Mouse (Mus musculus): ENCODE data around the gene Dohh.

Gene Dohh

DNA sequence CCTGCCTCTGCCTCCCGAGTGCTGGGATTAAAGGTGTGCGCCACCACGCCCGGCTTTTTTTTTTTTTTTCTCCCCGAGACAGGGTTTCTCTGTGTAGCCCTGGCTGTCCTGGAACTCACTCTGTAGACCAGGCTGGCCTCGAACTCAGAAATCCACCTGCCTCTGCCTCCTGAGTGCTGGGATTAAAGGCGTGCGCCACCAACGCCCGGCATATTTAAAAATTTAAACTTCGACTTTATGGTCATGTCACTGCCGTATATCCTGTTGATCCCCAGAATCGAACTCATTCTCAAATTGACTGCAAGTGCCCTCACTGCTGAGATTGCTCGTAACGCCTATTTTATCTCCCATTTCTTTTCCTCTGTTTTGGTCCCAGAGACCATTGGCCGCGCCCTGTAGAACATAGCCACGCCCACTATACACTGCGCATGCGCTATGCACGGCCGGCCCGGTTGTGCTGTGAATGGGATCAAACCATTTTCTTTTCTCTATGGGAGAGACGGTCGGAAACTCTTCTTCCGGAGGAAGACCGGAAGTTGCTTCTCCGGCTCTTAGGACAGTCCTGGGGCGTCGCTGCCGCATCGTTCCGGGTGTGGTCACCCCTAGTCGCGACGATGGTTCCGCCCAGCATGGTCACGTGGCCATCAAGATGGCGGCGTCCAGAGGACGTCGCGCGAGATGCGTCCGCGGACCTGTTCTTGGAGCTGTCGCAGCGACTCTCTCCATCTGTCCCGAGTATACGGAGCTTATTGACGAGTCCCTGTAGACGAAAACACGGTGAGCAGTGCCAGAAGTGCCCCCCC is at the start of gene Dohh, which contains the start of gene Gm48551:
TSS of gene Dohh (plus strand) at position 627 of the 803 bp plus-strand sequence.
TSS of gene Gm48551 (plus strand) at position 665 of the 803 bp plus-strand sequence.
- DNase-seq: peak; percentile 99

DNA sequence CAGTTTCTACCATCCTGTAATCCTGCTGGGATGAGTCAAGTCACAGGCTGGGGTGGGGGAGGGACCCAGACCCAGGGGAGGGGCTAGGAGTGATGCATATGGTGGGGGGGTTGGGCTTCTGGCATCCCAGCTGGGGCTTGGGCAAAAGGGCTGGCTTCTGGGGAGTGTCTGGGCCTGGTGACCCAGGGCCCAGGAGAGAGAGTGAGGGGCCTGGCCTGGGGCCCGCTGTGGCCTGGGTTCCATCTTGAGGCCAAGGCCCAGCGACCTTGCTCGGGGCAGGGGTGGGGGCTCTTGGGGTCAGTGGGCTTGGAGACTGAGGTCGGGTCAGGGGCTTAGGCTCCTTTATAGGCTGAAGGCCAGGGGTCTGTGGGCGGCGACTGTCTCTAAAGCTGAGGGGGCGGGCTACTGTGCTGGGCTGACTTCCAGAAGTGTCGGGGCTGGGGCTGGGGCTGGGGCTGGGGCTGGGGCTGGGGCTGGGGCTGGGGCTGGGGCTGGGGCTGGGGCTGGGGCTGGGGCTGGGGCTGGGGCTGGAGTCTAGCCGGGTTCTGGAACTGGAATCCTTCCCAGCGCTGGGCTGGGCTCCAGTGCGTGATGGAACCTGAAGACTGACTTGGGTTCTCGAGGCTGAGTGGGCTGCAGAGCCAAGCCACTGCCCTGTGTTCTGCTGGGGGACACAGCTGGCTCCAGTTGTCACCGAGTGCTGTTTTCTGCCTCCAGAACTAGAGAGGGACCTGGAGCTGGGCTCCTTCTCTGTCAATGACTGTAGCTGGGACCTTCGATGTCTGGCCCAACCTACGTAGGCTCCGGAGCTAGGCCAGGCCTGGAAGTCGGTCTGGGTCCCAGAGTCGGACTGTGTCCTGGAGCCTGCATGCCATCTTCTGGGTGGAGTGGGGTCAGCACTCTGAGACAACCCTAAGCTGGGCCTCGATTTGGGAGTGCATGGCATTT is 48.6 kb upstream of the Dohh start:
- no peak for DNase-seq

DNA sequence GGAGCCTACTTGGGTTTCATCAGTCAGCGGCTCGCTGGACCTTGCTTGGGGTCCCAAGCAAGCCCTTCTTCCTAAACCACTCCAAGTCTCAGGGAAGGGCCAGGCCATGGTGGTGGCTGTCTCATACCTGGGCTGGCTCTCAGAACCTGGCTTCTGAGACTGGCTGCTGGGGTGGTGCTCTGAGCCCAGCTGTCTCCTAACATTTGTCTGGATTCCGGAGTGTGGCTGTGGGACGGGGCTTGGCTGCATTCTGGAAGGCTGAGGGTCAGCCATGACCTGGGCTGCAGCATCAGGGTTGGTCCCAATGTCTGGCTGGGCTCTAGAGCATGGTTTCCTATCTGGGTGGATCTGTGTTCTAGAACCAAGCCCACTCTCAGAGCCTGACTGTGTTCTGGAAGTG is 47.7 kb upstream of the Dohh start:
- DNase-seq: no peak

DNA sequence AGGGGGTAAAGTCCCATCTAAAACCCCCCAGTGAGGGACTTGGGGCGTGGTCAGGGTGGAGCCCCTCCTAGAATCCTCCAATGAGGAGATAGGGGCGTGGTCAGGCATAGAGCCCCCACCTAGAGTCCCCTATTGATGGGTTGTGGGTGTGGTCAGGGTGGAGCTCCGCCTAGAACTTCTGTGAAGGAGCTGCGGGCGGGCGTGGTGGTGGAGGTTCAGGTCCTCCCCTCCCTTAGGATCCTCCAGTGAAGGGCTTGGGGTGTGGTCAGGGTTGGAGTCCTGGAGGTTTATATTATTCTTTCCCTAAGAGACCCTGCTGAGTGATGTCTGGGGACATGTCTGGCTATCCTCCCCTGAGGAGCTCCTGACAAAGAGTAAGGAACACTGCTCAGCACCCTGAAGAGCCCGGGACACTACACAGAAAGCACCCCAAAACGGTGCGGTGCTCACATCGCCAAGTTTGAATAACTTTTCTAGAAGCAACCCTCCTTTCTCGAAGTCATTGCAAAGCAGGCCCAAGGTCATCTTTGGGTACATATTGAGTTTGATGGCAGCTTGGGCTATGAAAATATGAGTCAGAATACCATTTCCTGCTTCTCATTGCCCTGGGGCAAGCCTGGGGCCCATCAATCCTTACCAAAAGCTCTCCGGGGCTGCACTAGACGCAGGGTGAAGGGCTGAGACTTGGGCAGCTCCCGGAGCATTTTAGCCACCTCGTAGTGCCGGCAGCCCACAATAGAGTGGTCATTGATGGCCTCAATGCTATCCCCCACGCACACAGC is 43.5 kb upstream of the Dohh start:
- DNase-seq: no peak

DNA sequence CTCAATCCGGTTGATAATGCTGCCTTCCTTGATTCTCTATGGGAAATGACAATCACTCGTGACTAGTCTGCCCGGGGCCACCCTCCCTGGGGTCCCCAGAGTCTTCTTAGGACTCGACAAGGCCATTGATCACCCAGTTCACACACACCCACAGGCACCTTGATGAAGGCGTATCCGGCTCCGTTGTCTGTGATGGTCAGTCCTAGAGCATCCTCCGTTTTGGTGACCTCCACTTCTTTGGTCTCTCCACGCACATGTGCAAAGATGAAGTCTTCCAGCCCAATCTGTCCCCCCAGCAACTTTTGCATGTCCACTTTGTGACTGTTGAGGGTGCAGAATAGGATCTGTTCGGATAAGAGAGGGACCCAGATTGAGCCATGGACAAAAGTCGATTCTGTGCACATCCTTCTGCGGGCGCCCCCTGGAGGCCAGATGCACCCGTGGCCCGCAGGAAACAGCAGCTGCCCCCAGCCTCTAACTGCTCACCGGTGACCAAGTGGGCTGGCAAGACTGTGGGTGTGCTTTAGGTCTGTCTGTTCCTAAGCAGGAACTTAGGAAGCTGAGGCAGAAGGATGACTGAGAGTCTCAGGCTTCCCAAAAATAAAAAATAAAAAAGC is 42.8 kb upstream of the Dohh start:
- DNase-seq: no peak

DNA sequence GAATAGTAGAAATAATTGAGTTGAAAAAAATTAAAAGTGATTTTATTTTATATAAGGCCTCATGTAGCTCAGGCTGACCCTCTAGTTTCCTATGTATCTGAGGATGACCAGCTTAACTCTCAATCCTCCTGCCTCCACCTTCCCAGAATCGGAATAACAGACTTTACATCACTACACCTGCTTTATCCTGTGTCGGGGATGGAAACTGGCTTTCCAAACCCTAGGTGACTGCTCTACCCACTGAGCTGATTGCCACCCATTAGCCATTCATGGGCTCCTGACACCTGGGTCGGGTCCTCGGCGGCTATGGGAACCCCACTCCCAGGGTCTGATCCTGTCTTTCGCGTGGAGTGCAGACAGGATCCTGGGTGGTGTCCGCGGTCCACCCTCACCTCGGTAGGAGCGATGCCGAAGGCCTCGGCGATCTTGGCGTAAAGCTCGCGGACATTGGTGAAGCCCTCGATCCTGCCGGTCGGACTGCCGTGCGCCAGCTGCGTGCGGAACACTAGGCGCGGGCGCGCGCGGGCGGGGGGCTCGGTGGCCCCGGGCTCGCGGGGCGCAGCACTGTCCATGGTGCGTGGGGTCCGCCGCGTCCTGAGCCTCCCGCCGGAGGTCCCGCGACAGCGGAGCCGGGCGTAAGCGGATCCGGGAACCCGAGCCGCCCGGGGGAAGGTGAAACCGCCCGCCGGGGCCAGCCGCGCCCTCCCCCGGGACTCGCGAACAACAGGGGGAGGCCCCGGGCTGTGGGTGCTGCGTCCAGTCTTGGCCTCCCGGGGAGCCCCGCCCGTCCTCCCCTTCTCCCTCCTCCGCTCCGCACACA is 41.3 kb upstream of the Dohh start, which contains the start of gene Gipc3:
TSS of gene Gipc3 (minus strand) at position 581 of the 820 bp plus-strand sequence.
- no peak for DNase-seq

DNA sequence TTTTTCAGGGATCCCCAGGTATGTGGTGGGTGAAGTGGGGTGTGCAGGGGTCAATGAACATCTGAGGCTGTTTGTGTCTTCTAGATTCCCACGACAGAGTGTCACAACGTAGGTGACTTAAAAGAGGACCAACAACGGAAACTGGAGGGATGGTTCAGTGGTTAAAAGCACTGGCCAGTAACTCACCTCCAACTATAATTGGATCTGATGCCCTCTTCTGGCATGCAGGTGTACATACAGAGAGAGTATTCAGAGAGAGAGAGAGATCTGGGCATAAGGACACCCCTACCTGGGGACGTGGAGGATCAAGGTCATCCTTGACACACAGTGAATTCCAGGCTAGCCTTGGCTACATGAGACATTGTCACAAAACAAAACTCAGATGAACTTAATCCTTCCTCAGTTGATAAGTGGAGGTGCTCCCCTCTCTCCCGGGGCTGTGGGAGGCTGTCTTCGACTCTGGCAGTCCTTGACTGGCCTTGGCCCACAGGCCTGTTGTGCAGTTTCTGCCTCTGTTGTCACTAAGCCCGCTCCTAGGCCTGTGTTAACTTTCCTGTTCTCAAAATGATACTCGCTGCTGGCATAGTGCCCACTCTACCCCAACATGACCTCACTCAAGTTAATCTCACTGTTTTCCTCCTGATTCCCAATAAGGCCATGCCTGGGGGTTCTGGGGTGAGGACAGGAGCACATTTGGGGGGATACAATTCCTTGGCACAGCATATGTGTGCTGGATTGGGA is 39.6 kb upstream of the Dohh start:
- no peak for DNase-seq

DNA sequence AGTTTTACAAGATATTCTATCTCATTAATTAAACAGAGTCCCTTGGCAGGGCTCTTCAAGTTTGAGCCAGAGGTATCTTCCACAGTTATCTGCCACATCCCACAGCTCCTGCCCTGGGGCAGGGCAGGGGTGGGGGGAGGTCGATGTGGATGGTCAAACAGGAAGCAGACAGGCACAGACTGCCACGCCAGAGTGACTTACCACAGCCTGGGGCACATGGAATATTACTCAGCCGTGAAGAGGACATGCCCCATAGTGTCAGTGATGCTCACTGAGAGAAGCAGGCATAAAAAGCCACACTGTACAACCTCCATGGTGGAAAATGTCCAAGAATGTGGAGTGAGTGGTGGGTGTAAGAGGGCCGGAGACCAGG is 39.1 kb upstream of the Dohh start:
- no peak for DNase-seq

GRCm38 (mm10) chr10:81346453-81347067 is 37.7 kb upstream of the Dohh start:
- DNase-seq: no peak

DNA sequence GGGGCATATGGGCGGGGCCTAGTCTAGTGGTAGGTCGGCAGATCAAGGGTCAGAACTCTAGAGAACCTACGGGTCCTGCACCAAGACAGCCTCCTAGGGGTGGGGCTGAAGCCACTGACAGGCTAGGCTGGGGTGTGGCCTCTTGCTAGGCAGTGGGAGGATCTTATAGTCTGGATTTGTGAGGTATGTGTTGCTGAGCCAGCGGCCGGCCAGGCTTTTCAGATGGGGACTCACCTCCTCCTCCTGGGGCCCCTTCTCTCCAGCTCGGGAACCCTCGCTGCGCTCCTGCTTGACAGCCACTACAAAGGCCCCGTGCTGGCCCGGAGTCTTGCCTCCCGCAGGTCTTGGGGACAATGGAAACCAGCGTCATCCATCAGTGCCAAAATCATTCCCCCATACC is 35.1 kb upstream of the Dohh start:
- no peak for DNase-seq

- no peak for DNase-seq
These were observed 34.3 kb upstream of the Dohh start for GRCm38 (mm10) chr10:81349961-81350350.

GRCm38 (mm10) chr10:81350351-81351063 is 33.7 kb upstream of the Dohh start, which contains the start of gene Hmg20b:
Gene Hmg20b, minus strand, starts transcription at chr10:81350480.
- peak; percentile 99 for DNase-seq

DNA sequence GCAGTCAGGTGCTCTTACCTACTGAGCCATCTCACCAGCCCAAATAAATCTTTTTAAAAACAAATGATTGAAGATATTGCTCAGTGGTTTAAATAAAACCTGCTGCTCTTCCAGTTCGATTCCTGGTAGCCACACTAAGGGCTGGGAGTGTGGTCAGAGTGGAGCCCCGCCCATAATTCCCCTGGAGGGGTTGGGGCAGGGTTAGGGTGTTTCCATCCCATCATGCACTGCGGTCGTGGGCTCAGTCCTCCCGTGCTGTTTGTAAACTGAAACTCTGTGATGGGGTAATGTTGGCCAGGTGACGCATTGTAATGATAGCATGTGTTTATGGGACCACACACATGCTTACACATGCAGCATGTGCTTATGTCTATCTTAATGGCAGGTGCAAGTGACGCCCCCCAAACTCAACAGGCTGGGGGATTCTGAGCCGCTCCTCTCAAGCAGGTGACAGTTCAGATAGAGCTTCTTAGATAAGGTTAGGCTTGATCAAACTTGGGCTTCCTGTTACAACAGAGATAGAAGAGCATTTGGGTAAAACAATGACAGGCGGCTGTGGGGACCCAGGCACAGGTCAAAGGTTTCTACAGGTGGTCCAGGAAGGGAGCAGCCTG is 32.4 kb upstream of the Dohh start:
- DNase-seq: no peak

DNA sequence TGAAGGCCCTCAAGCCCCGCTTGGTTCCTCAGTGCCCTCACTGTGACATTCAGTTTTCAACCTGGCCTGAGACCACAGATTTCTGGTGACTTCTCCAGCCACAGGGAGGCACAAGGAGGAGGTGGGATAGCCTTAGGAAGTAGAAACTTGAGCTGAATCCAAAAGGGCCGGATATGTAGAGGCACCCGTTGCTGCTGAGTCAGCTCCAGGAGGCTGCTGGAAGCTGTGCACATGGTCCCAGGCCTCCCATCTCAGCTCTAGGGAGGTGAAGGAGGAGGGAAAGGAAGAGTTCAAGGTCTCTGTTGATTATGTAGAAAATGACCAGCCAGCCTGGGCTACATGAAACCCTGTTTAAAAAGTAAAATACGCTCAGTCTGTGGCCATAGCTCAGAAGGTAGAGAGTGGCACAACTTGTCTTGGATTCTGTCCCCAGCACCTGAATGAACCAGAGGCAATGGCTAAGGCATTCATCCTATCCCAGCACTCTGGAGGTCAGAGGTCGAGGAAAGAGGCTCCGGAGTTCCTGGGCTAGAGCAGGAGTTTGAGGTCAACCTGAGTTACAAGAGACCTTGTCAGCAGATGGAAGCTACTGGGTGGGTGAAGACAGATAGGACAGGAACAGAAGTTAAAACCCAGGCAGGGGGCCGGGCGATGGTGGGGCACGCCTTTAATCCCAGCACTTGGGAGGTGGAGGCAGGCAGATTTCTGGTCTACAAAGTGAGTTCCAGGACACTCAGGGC is 29.3 kb upstream of the Dohh start:
- DNase-seq: no peak

DNA sequence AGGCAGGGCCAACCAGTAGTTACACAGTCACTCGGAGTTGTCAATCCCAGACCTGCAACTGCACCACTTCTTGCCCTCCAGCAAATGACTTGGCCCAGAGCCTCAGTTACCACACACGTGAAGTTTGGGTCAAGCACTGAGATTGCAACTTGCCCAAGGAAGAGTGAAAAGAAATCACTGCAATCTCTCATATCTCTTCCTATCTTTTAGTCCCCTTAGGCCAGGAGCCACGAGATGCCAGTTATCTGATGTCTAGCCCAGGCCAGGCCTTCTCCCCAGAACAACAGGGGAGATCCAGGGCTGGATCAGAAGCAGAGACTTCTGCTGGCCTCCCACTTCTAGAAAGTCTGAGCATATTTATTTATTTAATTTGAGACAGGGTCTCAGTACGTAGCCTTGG is 28.7 kb upstream of the Dohh start:
- no peak for DNase-seq

- DNase-seq: peak; percentile 83
These were observed 27.8 kb upstream of the Dohh start for GRCm38 (mm10) chr10:81356352-81356990.

DNA sequence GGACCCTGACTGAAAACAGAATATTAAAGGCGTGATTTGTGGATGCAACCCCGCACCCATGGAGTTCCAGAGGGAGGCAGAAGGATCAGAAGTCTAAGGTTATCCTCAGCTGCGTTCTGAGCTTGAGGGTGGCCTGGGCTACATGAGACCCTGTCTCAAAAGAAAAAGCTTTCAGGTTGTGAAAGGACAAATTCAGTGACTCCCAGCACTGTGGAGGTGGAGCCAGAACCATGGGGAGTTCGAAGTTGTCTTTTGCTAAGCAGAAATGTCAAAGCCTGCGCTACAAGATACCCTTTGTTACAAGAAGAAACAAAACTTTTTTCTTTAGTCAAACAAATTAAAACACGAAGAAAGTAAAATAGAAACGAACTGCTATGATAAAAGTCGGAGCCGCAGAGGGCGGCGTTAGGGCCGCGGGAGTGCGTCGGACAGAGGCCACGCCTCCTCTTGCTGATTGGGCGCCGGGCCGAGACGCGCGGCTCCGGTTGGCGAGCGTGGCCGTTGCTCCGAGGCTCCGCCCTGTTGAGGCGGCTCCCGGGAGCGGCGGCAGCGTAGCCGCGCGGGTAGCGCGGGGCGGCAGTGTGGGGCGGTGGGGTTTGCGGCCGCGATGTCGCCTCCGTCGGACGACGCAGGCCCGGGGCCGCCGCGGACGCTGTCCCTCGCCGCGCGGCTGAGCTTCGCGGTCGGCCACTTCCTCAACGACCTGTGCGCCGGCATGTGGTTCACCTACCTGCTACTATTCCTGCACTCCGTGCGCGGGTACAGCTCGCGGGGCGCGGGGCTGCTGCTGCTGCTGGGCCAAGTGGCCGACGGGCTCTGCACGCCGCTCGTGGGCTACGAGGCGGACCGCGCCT is 27.0 kb upstream of the Dohh start, which contains the start of gene Mfsd12:
TSS of gene Mfsd12 (plus strand) at position 501 of the 854 bp plus-strand sequence.
- peak; percentile 90 for DNase-seq

Data from layer of hippocampus, adult 9-11 months (tissue).